Mouse (Mus musculus): ENCODE measurements around the gene Pacrg.

DNA sequence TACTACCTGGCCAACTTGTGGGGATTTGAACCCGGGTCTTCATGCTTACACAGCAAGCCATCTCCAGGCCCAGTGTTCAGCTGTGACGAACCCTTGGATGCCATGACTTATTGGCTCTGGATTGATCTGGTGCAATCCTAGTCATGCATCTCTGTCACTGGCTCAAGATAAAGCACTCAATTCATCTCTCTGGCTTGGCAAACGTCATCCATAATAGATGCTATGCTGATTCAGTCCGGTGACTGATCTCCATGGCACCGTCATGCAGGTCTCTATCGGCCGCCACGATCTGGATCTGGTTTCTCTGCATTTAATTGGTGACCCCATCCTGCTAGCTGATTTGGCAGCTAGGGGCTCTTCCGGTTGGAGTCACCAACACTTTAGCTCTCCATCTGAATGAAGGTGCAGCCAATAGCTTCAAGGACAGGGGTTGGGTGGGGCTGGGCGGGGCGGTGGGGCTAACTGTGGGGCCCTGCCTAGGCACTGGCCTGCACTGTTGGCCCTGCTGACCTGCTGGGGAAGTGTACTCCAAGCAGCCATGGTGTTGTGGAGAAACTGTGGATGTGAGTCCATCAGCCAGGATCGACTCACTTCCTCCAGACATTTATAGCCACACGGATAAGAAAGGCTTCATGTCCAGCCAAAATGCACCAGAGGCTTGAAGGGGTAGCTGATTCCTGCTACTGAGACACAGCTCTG lies 470.0 kb downstream of the Pacrg start:
- TF ChIP-seq CTCF (IDR thresholded peaks at IDR 0.05 in 2 of 3, conservative IDR thresholded peaks at IDR 0.05 in 1 of 3; ENCODE audit: control insufficient read depth in 1 of 3, insufficient read depth in 1 of 3, low read depth in 2 of 3, low read length in 3 of 3, poor library complexity in 1 of 3, severe bottlenecking in 1 of 3) = no peak
- TF ChIP-seq POLR2A (IDR thresholded peaks at IDR 0.05; ENCODE audit: control insufficient read depth in 1 of 2, insufficient read depth in 1 of 2, low read depth in 1 of 2, low read length in 2 of 2, poor library complexity in 1 of 2) = no peak
- no peak for TF ChIP-seq GATA1 (IDR thresholded peaks at IDR 0.05; ENCODE audit: low read depth, low read length)
- TF ChIP-seq TBP (IDR thresholded peaks at IDR 0.05; ENCODE audit: low read depth, low read length) = no peak
- TF ChIP-seq POLR2AphosphoS2 (IDR thresholded peaks at IDR 0.05; ENCODE audit: low read length) = no peak

Measured in MEL (cell line).